Mouse (Mus musculus) v-Abl transformed pro-B cells (cell line): ENCODE results near the gene Akr1b10.

Source experiments
- in situ Hi-C, 2 experiments: fragments of 400-800 bp; cut with MboI; formaldehyde crosslinking; loops; one replicate each; pipeline ENCODE4 v1.15.1; 2025; ENCODE audit not compliant: unreplicated experiment in 2 of 2

Gene Akr1b10

GRCm38 (mm10) chr6:34441556-34442257 is 57.7 kb downstream of the Akr1b10 start:
- in situ Hi-C loops = loop anchor here in 1 of 2 experiments (5.0 kb wide), 1 partner anchor 84 kb away; no protein-coding TSS in a partner anchor

- in situ Hi-C loops = loop anchor here in 1 of 2 experiments (5.0 kb wide), 1 partner anchor 86 kb away; no protein-coding TSS in a partner anchor
Measured at GRCm38 (mm10) chr6:34443791-34444190, 59.8 kb downstream of the Akr1b10 start.
